Mouse (Mus musculus): ENCODE measurements at regions not wholly inside any gene's neighbourhood (a gene's known extent, or its start where the extent isn't known, plus 50 kb on each side); places are given as distances from the start of the nearest gene placed in this dataset.

DNA sequence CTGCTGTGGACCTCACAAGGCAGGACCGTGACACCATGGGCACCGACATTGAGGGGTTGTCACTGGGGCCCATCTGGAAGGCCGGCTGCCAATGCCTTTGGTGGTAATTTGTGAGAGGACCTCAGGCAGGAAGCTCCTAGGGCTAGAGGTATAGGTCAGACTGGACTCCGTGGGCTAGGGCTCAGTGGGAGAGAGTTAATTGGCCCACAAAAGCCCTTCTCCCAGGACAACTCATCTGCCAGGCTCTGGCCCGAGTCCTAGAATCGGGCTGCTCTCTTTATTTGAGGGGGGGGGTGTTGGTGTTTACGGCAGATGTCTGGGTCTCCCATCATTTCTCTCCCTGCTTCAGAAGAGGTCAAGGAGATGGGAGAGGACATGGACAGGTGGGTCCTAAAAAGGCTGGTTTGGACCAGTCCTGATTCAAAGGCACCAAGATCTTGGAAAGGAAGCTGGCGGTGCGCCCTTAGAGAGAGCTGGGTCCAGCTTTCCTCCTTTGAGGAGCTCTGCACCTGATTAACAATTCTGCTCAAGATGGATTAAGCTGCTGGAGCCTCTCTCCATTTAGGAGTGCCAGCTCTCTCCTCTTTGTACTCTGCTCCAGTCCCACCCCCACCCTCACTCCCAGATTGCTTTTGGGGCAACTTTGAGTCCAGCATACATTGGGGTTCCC lies 93.5 kb downstream of the Xrcc2 start:
- Histone ChIP-seq H3K9ac (ENCODE audit: control insufficient read depth, low read depth, low read length, poor library complexity, severe bottlenecking) (no peak overlapping the region), H3K79me2 (ENCODE audit: control insufficient read depth, insufficient read depth, low read length, poor library complexity) (no peaks in the 10 kb centered on the region), H3K27ac (ENCODE audit: control insufficient read depth, low read depth, low read length) (no peak overlapping the region), H3K9me3 (replicated peaks; ENCODE audit: insufficient read depth, low read length) (no peaks in the 10 kb centered on the region), H3K36me3 (ENCODE audit: control insufficient read depth in 1 of 2, insufficient read depth in 2 of 2, low read length in 2 of 2) (no peaks in the 10 kb centered on the region), H3K4me1 (ENCODE audit: control insufficient read depth in 1 of 2, insufficient read depth in 2 of 2, low read length in 2 of 2) (no peaks in the 10 kb centered on the region), H3K4me3 (ENCODE audit: control insufficient read depth in 1 of 2, insufficient read depth in 1 of 2, low read depth in 2 of 2, low read length in 2 of 2) (no peak overlapping the region), H3K27me3 (ENCODE audit: control insufficient read depth in 1 of 2, insufficient read depth in 2 of 2, low read length in 2 of 2) (no peaks in the 10 kb centered on the region)
- no peak for TF ChIP-seq CTCF (IDR thresholded peaks at IDR 0.05 in 2 of 3, conservative IDR thresholded peaks at IDR 0.05 in 1 of 3; ENCODE audit: control insufficient read depth in 1 of 3, insufficient read depth in 1 of 3, low read depth in 2 of 3, low read length in 3 of 3, poor library complexity in 1 of 3, severe bottlenecking in 1 of 3)
- no peak for TF ChIP-seq NELFE (IDR thresholded peaks at IDR 0.05; ENCODE audit: low read depth, low read length)
- TF ChIP-seq CHD1 (IDR thresholded peaks at IDR 0.05; ENCODE audit: low read depth, low read length), result no peak
- TF ChIP-seq JUND (IDR thresholded peaks at IDR 0.05; ENCODE audit: low read depth, low read length), result no peak
- no peak for TF ChIP-seq MAZ (IDR thresholded peaks at IDR 0.05; ENCODE audit: low read depth, low read length)
- no peak for TF ChIP-seq UBTF (IDR thresholded peaks at IDR 0.05; ENCODE audit: borderline replicate concordance, insufficient read depth, low read depth, low read length)
- no peak for TF ChIP-seq MYC (IDR thresholded peaks at IDR 0.05; ENCODE audit: low read depth, low read length)
- no peak for TF ChIP-seq NRF1 (IDR thresholded peaks at IDR 0.05; ENCODE audit: insufficient read depth, low read depth, low read length, poor library complexity, severe bottlenecking)
- no peak for TF ChIP-seq SMC3 (IDR thresholded peaks at IDR 0.05; ENCODE audit: low read depth, low read length)
- TF ChIP-seq CHD2 (IDR thresholded peaks at IDR 0.05; ENCODE audit: low read length), result no peak
- TF ChIP-seq POLR2AphosphoS5 (IDR thresholded peaks at IDR 0.05; ENCODE audit: borderline replicate concordance, low read depth, low read length), result no peak
- no peak for DNase-seq (ENCODE audit: low read depth, low spot score)

- no peak for TF ChIP-seq NELFE (IDR thresholded peaks at IDR 0.05; ENCODE audit: low read depth, low read length)
- TF ChIP-seq ETS1 (IDR thresholded peaks at IDR 0.05; ENCODE audit: low read depth, low read length), result no peak
- Histone ChIP-seq H3K4me3 (ENCODE audit: control insufficient read depth in 1 of 2, insufficient read depth in 1 of 2, low read depth in 2 of 2, low read length in 2 of 2) (no peak overlapping the region), H3K4me1 (ENCODE audit: control insufficient read depth in 1 of 2, insufficient read depth in 2 of 2, low read length in 2 of 2) (no peaks in the 10 kb centered on the region), H3K36me3 (ENCODE audit: control insufficient read depth in 1 of 2, insufficient read depth in 2 of 2, low read length in 2 of 2) (no peaks in the 10 kb centered on the region), H3K79me2 (ENCODE audit: control insufficient read depth, insufficient read depth, low read length, poor library complexity) (no peaks in the 10 kb centered on the region), H3K27me3 (ENCODE audit: control insufficient read depth in 1 of 2, insufficient read depth in 2 of 2, low read length in 2 of 2) (no peaks in the 10 kb centered on the region), H3K9me3 (replicated peaks; ENCODE audit: insufficient read depth, low read length) (no peaks in the 10 kb centered on the region), H3K9ac (ENCODE audit: control insufficient read depth, low read depth, low read length, poor library complexity, severe bottlenecking) (no peak overlapping the region), H3K27ac (ENCODE audit: control insufficient read depth, low read depth, low read length) (no peak overlapping the region)
- DNase-seq (ENCODE audit: low read depth, low spot score), result no peak
Measured at GRCm38 (mm10) chr5:25609911-25610310, 94.0 kb downstream of the Cct8l1 start.

DNA sequence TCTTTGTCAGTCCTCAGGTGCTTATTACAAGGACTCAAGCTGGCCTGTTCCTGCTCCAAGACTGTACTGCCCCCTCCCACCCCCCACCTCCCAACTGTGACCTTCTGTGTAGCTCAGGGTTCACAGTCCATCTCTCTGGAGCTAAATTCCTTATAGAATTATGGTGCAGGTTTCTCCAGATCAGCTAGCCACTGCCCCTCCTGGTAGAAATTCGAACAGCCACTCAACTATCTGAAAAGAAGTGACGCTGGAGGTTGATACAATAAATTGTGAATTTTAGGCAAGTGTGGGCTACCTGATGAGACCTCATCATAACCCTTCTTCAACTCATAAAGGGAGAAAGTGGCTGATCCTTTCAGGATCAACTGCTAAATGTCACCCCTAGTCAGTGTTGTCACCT lies 86.3 kb downstream of the Cct8l1 start:
- no peak overlapping the region for H3K27ac ChIP-seq (ENCODE audit: control insufficient read depth, low read depth, low read length)
- TF ChIP-seq MEF2A (IDR thresholded peaks at IDR 0.05; ENCODE audit: extremely low read depth, insufficient replicate concordance, low read depth, low read length, poor library complexity, severe bottlenecking) (no peak), SMC3 (IDR thresholded peaks at IDR 0.05; ENCODE audit: low read depth, low read length) (peak; percentile 27), CTCF (IDR thresholded peaks at IDR 0.05 in 2 of 3, conservative IDR thresholded peaks at IDR 0.05 in 1 of 3; ENCODE audit: control insufficient read depth in 1 of 3, insufficient read depth in 1 of 3, low read depth in 2 of 3, low read length in 3 of 3, poor library complexity in 1 of 3, severe bottlenecking in 1 of 3) (peak in 2 of 3 experiments; percentile 3 to 28; a peak in 2 of 6 replicates), RAD21 (IDR thresholded peaks at IDR 0.05; ENCODE audit: low read depth, low read length) (peak; percentile 42)
- no peaks in the 10 kb centered on the region for H3K79me2 ChIP-seq (ENCODE audit: control insufficient read depth, insufficient read depth, low read length, poor library complexity)
- no peaks in the 10 kb centered on the region for H3K27me3 ChIP-seq (ENCODE audit: control insufficient read depth in 1 of 2, insufficient read depth in 2 of 2, low read length in 2 of 2)
- H3K9me3 ChIP-seq (replicated peaks; ENCODE audit: insufficient read depth, low read length), result no peaks in the 10 kb centered on the region
- H3K9ac ChIP-seq (ENCODE audit: control insufficient read depth, low read depth, low read length, poor library complexity, severe bottlenecking), result no peak overlapping the region
- H3K4me3 ChIP-seq (ENCODE audit: control insufficient read depth in 1 of 2, insufficient read depth in 1 of 2, low read depth in 2 of 2, low read length in 2 of 2), result no peak overlapping the region
- no peaks in the 10 kb centered on the region for H3K4me1 ChIP-seq (ENCODE audit: control insufficient read depth in 1 of 2, insufficient read depth in 2 of 2, low read length in 2 of 2)
- H3K36me3 ChIP-seq (ENCODE audit: control insufficient read depth in 1 of 2, insufficient read depth in 2 of 2, low read length in 2 of 2), result no peaks in the 10 kb centered on the region
- DNase-seq (ENCODE audit: low read depth, low spot score), result no peak

All from MEL (cell line).